15 mouse cellular contexts compared by ENCODE assay signal in the genomic region with DNA sequence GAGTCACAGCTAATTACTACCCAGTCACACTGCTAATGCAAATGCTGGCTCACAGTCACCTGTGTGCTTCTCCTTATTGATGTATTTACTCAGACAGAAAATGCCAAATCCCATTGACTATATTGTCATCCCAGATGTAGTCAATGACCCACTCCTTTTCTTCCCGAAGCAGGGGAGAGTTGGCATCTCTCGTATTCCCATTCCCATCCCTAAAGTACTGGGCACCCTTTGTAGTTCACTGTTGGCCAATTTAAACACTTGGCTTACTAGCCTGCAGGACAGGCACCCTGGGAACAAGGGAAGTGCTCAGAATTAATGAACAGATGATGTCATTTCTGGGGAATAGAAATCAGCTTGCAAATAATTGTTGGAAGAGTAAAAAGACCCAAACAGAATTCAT.
"Had no signal": no experiment of that assay in that cellular context is flagged by ENCODE, and none has a peak within 500 bp of the region (broad histone marks: within the 10 kb centered on the region; RNA-seq: fewer than 3 reads in every experiment).

No protein-coding gene starts in this region.

- H3K36me3 ChIP-seq: limb, embryonic 10.5 days; liver, embryonic 15.5 days; neural tube, embryonic 15.5 days had no signal

- H3K9me3 ChIP-seq: limb, embryonic 10.5 days; liver, embryonic 15.5 days; neural tube, embryonic 15.5 days had no signal

- H3K4me3 ChIP-seq: left cerebral cortex, adult 2 months; limb, embryonic 10.5 days; liver, embryonic 15.5 days; neural tube, embryonic 15.5 days had no signal

- H3K27me3 ChIP-seq: liver, embryonic 15.5 days; neural tube, embryonic 15.5 days had no signal

- H3K4me2 ChIP-seq: liver, embryonic 11.5 days; liver, embryonic 15.5 days; neural tube, embryonic 15.5 days had no signal

- DNase-seq: kidney, postnatal 10 days; kidney, postnatal 4 days; lung, adult 2 months; lung, postnatal 36 days; right cerebral cortex, adult 18-20 months; right cerebral cortex, postnatal 25 days; thymus, postnatal 4 days had no signal

- ATAC-seq: lung, postnatal 0 days; midbrain, embryonic 16.5 days had no signal

- H3K9ac ChIP-seq: liver, embryonic 15.5 days; neural tube, embryonic 15.5 days had no signal

- H3K4me1 ChIP-seq: limb, embryonic 10.5 days; liver, embryonic 15.5 days; neural tube, embryonic 15.5 days had no signal

- H3K27ac ChIP-seq: left cerebral cortex, adult 2 months; limb, embryonic 10.5 days; liver, embryonic 15.5 days; neural tube, embryonic 15.5 days; stomach, postnatal 0 days had no signal
